Mouse (Mus musculus) liver, embryonic 11.5 days (tissue): ENCODE data around the gene Knl1. TPM values are rescaled to one million over a fixed set of nuclear protein-coding genes. Genes with fewer than 3 reads are reported as not detected.
"Not testable (repeated sequence)": the region's sequence is repeated elsewhere in the genome, so short reads cannot be mapped to it uniquely, and the experiment has no call there.

Source experiments
- ATAC-seq: fragments of 200-750 bp; cut with Nextera tagmentation; replicated peaks from 2 replicates; pipeline ENCODE4 v1.8.0; 2017; ENCODE audit warnings: moderate number of reproducible peaks, mild to moderate bottlenecking, moderate TSS enrichment, moderate library complexity; ENCODE audit not compliant: low FRiP score
- DNase-seq: peaks from one replicate; pipeline ENCODE4 v3.0.0-alpha.2; 2017; ENCODE audit warnings: low spot score
- H3K27ac ChIP-seq: fragments of 300-500 bp; sonication (generic); 2 replicates; pipeline ENCODE4 v1.5.1; 2014; ENCODE audit warnings: mild to moderate bottlenecking, low read depth, low read length, control low read depth
- H3K27me3 ChIP-seq: fragments of 300-500 bp; sonication (generic); replicated peaks from 2 replicates; pipeline ENCODE4 v1.6.1; 2014; ENCODE audit warnings: low read length, mixed read lengths; ENCODE audit not compliant: control insufficient read depth, insufficient read depth
- H3K36me3 ChIP-seq: fragments of 300-500 bp; sonication (generic); 2 replicates; pipeline ENCODE4 v1.6.1; 2014; ENCODE audit warnings: mild to moderate bottlenecking, low read length, moderate library complexity, mixed read lengths; ENCODE audit not compliant: control insufficient read depth, insufficient read depth
- H3K4me1 ChIP-seq: fragments of 300-500 bp; sonication (generic); replicated peaks from 2 replicates; pipeline ENCODE4 v1.6.1; 2014; ENCODE audit warnings: low read length, mixed read lengths; ENCODE audit not compliant: control insufficient read depth, insufficient read depth
- H3K4me2 ChIP-seq: fragments of 300-500 bp; sonication (generic); 2 replicates; pipeline ENCODE4 v1.6.1; 2014; ENCODE audit warnings: mild to moderate bottlenecking, control low read depth, moderate library complexity
- H3K4me3 ChIP-seq: fragments of 300-500 bp; sonication (generic); 2 replicates; pipeline ENCODE4 v1.5.1; 2014; ENCODE audit warnings: low read depth, low read length, control low read depth
- H3K9ac ChIP-seq: fragments of 300-500 bp; sonication (generic); 2 replicates; pipeline ENCODE4 v1.6.1; 2014; ENCODE audit warnings: low read depth, low read length, control low read depth
- H3K9me3 ChIP-seq: fragments of 300-500 bp; sonication (generic); 2 replicates; pipeline ENCODE4 v1.6.1; 2016; ENCODE audit warnings: low read length, inconsistent platforms, mixed read lengths; ENCODE audit not compliant: control insufficient read depth
- WGBS: fragments of 180-500 bp; shearing (Covaris S2); extraction: QIAGEN DNeasy Blood & Tissue Kit; methylation state at CpG from one replicate; pipeline ENCODE4 v1.1.7; 2014; 5-methylcytosine and 5-hydroxymethylcytosine counted together
- polyA plus RNA-seq: library from polyadenylated mRNA; unstranded; fragments of >200 nt; fragmentation: Nextera tagmentation; extraction: Ambion mirVana; gene quantifications from 2 replicates; pipeline ENCODE4 v1.2.1, GENCODE M21; 2014

Knl1 gene
- 60.7 and 64.8 TPM in 2 replicates for polyA plus RNA-seq

DNA sequence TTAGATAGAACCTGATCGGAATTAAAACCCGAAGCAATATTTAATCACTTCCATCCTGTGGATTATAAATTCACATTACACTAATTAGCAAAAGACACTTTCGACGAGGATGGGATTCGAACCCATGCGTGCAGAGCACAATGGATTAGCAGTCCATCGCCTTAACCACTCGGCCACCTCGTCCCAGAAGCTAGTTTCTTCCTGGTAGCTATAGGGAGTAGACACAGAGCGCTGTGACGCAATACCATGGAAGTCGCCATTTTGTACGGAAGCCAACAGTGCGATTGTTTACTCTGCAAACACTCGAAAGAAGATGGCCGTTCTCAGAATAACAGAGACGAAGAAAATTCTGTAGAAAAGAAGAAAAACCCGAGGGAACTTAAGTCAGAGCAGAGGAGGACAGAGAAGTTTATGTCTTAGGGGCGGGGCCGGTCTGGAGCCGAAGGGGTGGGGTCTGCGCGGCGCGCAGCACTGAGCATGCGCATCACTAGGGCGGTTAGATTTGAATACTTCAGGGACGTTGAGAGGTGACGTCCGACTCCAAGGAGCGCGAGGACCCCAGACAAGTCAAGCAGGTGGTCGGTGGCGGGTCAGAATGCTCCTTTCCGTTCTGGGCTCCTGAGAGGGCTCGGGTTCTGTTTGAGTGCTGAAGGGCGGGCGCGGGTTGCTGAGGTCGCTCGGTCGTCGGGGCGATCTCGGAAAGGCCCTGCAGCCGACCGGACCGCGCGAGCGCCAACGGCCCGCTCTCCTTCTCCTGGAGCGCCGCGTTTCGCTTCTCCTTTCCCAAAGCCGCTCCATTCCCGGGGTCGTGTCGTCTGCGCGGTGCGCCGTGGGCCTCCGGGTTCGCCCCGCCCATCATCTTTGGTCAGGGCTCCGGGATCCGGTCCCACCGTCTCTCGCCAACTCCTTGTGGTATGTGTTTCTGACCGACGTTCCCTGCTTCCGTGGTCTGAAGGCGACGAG lies at the start of gene Knl1:
Knl1 (plus strand) TSS at position 471 of the 963 bp plus-strand sequence.
- Histone ChIP-seq H3K36me3 (no peaks in the 10 kb centered on the region; the same call in 1 of the 2 replicates), H3K4me2 (peak within 1 kb of the TSS; percentile 83), H3K9me3 (no peaks in the 10 kb centered on the region), H3K9ac (peak within 1 kb of the TSS; percentile 94), H3K4me3 (peak within 1 kb of the TSS; percentile 97), H3K4me1 (peaks cover 11% of the 10 kb centered on the region; the same call in 1 of the 2 replicates), H3K27me3 (no peaks in the 10 kb centered on the region), H3K27ac (peak within 1 kb of the TSS; percentile 94)
- ATAC-seq (peak; percentile 95), DNase-seq (peak; percentile 99)
- under 1% methylated on average over 77 of the region's 77 CpGs for WGBS

DNA sequence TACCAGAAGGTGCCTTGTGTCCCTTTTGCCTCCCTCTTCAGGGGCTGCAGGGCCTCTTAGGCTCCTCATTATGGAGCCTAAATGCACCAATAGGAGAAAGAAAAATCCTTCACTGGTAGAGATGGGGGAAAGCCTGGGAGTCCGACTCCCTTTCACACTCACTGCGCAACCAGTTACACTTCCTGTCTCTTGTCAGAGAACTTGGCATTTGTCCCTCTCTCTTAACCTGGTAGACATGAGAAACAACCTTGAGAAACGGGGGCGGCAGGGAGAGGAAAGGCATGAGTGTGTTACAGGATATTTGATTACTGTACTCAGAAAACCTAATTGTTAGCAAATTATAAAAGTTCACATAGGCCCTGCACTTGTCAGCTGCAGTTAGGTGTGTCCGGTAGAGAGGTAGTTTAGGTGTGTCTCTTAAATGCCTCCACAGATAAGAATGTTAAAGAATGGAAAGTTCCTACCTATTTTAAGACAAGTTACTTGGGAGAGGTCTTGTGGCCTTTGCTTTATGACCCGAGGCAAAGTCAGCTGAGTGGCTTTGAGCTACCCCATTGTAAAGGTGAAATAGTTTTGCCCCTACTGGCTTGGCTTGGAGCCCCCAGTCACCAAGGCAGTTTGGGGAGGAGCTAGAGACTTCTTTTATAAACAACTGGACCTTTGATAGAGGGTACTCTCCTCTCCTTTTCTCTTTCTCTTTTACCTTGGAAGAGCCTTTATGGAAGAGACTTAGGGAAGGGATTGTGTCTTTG lies 48.6 kb upstream of the Knl1 start:
- H3K4me1 ChIP-seq, result no peaks in the 10 kb centered on the region
- peaks cover 19% of the 10 kb centered on the region for H3K27me3 ChIP-seq
- no peak overlapping the region for H3K27ac ChIP-seq
- DNase-seq, result no peak
- no peak overlapping the region for H3K4me2 ChIP-seq
- no peaks in the 10 kb centered on the region for H3K9me3 ChIP-seq
- H3K9ac ChIP-seq, result no peak overlapping the region
- no peak for ATAC-seq
- H3K4me3 ChIP-seq, result no peak overlapping the region
- 72% methylated on average over 6 of the region's 6 CpGs for WGBS
- no peaks in the 10 kb centered on the region for H3K36me3 ChIP-seq

DNA sequence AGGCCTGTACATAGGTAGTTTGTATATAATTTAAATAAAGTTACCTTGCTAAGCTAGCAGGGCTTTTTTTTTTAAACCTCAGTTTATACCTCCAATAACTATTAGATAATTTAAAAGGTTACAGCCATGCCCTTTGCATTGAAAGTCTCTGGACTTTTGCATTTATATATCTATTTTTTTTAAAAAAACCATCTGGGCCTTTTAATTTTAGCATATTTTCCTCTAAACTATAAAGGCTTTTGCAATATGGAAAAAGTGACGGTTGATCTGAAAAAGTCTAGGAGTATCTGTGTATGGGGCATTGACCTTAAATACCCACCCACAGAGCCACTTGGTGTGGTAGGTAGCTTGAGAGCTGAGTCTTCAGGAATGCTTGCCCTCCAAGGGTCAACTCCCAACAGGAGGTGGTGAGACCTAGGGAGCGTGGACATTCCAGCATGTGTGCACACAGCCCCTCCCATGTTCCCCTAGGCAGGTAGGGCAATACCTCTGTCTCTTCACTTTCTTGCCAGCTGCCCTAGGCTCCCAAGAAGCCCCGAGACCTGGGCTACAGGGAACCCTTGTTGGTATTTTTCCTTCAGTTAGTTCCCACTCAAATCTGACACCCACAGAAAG lies 47.8 kb upstream of the Knl1 start:
- no peak overlapping the region for H3K27ac ChIP-seq
- H3K27me3 ChIP-seq, result peaks cover 19% of the 10 kb centered on the region
- DNase-seq (no peak), ATAC-seq (no peak)
- WGBS, result 73% methylated on average over 3 of the region's 3 CpGs
- no peak overlapping the region for H3K4me2 ChIP-seq
- no peaks in the 10 kb centered on the region for H3K9me3 ChIP-seq
- no peak overlapping the region for H3K4me3 ChIP-seq
- no peaks in the 10 kb centered on the region for H3K36me3 ChIP-seq
- H3K4me1 ChIP-seq, result no peaks in the 10 kb centered on the region
- no peak overlapping the region for H3K9ac ChIP-seq

DNA sequence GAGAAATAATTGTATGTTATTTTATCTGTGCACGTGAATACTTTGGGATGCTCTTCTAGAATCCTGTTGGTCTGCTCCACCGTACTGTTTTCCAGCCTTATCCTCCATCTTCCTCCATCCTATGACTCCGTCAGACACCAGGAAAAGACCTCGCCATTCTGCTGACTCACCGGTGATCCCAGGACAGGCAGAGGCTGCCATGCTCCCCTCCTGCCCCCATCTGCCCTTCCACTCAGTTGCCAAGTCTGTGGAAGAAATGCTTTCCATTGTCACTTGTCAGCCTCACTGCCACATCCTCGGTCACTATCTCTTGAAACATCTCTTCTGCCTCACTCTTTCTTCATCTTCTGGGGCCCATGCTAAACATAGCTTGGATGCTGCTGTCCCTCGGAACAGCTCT lies 40.0 kb upstream of the Knl1 start:
- Histone ChIP-seq H3K4me3 (no peak overlapping the region), H3K9ac (no peak overlapping the region), H3K36me3 (no peaks in the 10 kb centered on the region), H3K4me1 (no peaks in the 10 kb centered on the region), H3K27me3 (no peaks in the 10 kb centered on the region), H3K4me2 (no peak overlapping the region), H3K27ac (no peak overlapping the region), H3K9me3 (no peaks in the 10 kb centered on the region)
- DNase-seq, result no peak
- ATAC-seq, result no peak
- WGBS, result 73% methylated on average over 7 of the region's 7 CpGs

DNA sequence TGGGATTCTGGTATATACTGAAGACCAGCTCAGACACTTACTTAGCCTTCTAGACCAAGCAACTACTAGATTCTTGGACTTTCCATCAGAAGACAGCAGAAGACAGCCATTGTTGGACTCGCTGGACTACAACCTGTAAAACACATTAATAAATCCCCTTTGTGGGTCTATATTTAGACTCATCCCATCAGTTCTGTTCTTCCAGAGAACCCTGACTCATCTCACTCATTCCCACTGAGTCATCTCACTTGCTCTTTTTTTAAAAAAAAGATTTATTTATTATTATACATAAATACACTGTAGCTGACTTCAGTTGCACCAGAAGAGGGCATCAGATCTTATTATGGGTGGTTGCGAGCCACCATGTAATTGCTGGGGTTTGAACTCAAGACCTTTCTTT lies 37.5 kb upstream of the Knl1 start:
- Histone ChIP-seq H3K4me1 (no peaks in the 10 kb centered on the region), H3K9ac (no peak overlapping the region), H3K36me3 (no peaks in the 10 kb centered on the region), H3K4me2 (no peak overlapping the region), H3K9me3 (no peaks in the 10 kb centered on the region), H3K4me3 (no peak overlapping the region), H3K27ac (no peak overlapping the region), H3K27me3 (no peaks in the 10 kb centered on the region)
- WGBS, result 88% methylated on average over 2 of the region's 2 CpGs
- DNase-seq (no peak), ATAC-seq (no peak)

DNA sequence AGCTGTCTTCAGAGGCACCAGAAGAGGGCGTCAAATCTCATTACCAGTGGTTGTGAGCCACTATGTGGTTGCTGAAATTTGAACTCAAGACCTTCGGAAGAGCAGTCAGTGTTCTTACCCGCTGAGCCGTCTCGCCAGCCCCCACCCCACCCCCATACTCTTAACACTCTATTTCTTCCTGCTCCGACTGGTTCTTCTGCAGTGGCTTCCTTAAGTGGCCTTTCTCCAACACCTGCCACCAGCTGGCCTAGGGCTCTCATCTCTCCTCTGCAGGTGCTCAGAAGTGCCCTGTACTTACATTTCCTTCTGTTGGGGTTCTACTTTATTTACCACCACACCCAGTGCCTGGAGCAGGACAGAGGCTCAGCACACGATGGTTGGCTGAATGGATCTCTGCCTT lies 31.9 kb upstream of the Knl1 start:
- Histone ChIP-seq H3K4me1 (peaks cover 4% of the 10 kb centered on the region), H3K27me3 (no peaks in the 10 kb centered on the region), H3K9ac (no peak overlapping the region), H3K9me3 (peaks cover 3% of the 10 kb centered on the region), H3K36me3 (peaks cover 11% of the 10 kb centered on the region), H3K4me2 (no peak overlapping the region), H3K4me3 (no peak overlapping the region), H3K27ac (no peak overlapping the region)
- no peak for ATAC-seq
- DNase-seq, result no peak
- 49% methylated on average over 7 of the region's 7 CpGs for WGBS

DNA sequence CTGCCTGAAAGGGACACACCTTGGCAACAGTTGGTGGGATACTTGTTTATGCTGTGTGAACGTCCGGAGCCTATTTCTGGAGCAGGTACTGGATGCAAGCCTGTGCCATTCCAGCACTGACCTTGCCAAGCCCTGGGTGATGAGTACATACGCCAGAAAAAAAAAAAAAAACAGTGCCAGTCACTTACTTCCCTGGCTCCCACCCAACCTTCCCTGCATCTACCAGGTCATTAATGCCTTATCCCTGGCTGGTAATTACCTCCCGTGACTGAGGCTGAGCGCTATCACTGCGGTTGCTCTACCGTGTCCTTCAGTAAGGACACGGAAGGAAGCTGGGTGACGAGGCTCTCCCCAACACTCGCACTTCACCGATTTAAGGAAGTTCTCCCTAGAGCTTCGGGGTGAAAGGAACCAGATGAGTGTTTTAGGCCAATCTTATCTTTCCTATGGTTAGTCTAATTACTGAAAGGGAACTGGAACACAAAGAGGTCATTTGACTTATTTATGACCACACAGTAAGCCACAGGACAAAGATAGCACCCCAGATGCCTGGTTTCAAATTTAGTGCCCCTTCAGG lies 31.2 kb upstream of the Knl1 start:
- ATAC-seq (no peak), DNase-seq (no peak)
- Histone ChIP-seq H3K4me1 (peaks cover 4% of the 10 kb centered on the region), H3K27me3 (no peaks in the 10 kb centered on the region), H3K36me3 (peaks cover 11% of the 10 kb centered on the region), H3K9me3 (peaks cover 3% of the 10 kb centered on the region), H3K9ac (no peak overlapping the region), H3K4me3 (no peak overlapping the region), H3K27ac (no peak overlapping the region), H3K4me2 (peak overlapping the region; percentile 16; the same call in 1 of the 2 replicates)
- 42% methylated on average over 12 of the region's 12 CpGs for WGBS

DNA sequence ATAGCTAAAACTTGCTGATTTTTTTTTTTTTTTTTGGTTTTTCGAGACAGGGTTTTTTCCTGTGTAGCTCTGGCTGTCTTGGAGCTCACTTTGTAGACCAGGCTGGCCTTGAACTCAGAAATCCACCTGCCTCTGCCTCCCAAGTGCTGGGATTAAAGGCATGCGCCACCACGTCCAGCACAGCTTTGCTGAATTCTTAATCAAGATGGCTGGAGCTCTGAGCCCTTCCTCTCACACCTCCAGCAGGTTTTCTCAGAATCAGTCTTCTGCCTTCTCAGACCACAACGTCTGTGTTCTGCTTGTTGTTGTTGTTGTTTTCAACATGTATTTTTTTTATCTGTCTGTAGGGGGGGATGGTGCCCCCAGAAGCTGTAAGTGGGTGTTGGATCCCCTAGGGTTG lies 30.6 kb upstream of the Knl1 start:
- WGBS, result 61% methylated on average over 4 of the region's 4 CpGs
- peaks cover 17% of the 10 kb centered on the region for H3K36me3 ChIP-seq
- not testable (repeated sequence) for H3K27ac ChIP-seq, H3K4me3 ChIP-seq, ATAC-seq, H3K4me2 ChIP-seq, DNase-seq, H3K9ac ChIP-seq, H3K27me3 ChIP-seq, H3K4me1 ChIP-seq, H3K9me3 ChIP-seq
